Mouse (Mus musculus) layer of hippocampus, postnatal 14 days (tissue): ENCODE results near the gene Dpm2. TPM values are rescaled to one million over a fixed set of nuclear protein-coding genes. Genes with fewer than 3 reads are reported as not detected.

Source experiments
- DNase-seq, 2 experiments: peaks; one replicate each; pipeline ENCODE4 v3.0.0; 2021 to 2022; ENCODE audit warnings: low spot score in 2 of 2, mixed read lengths in 1 of 2
- total RNA-seq, 2 experiments: library from RNA; stranded (reverse); gene quantifications; 2 replicates each; pipeline ENCODE4 v1.2.3; 2021

The Dpm2 gene
- total RNA-seq, 2 experiments from 2014 or later, result 78.8 to 90.1 TPM

- DNase-seq, result peak; percentile 72 to 76
These were observed 10.9 kb downstream of the Dpm2 start for GRCm38 (mm10) chr2:32581450-32582095.

GRCm38 (mm10) chr2:32582830-32583799, 12.5 kb downstream of the Dpm2 start:
- DNase-seq, result peak; percentile 83 to 90

GRCm38 (mm10) chr2:32585149-32585714, 14.6 kb downstream of the Dpm2 start:
- no peak for DNase-seq

GRCm38 (mm10) chr2:32586871-32587351, 16.3 kb downstream of the Dpm2 start, which contains the start of gene St6galnac4:
Gene St6galnac4, plus strand, starts transcription at chr2:32587095.
- DNase-seq, result peak; percentile 82 to 89

GRCm38 (mm10) chr2:32587731-32588321, 17.2 kb downstream of the Dpm2 start:
- no peak for DNase-seq

- DNase-seq, result no peak
These were observed 18.6 kb downstream of the Dpm2 start for GRCm38 (mm10) chr2:32589213-32589795.

DNA sequence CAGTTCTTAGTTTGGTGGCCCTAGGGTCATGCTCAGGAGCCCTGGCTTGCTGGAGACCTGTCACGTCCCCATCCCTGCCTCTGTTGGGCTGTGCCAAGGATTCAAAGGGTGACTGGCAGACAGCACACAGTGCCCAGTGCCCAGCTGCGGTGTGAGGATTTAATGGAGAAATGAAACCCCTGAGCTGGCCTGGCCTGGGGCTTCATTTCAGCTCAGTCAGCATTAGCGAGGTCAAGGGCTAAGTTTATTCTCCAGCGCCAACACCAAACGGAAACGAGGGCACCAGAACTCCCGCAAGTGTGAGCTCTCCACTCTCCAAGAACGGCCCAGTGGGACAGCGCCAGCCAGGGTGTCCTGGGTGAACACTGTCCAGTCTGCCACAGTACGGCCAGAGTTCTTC, 19.6 kb downstream of the Dpm2 start:
- no peak for DNase-seq

GRCm38 (mm10) chr2:32591249-32591648, 20.6 kb downstream of the Dpm2 start:
- no peak for DNase-seq

DNA sequence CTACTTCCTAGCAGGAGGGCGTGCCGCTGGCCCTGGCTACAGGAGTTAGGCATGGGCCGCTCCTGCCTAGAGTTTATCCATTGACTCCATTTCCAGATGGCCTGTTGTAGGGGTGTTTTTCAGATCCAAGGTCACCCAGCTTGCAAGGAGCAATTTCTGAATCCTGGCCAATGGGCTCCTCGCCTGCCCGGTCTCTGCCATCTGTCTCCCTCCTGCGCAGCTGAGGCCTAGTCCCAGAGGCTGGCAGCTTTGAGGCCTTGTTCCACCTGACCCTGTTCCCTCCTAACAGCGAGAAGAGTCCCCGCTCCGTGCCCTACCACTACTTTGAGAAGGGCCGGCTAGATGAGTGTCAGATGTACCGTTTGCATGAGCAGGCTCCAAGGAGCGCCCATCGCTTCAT, 26.1 kb downstream of the Dpm2 start:
- DNase-seq, result no peak

- no peak for DNase-seq
These were observed 26.6 kb downstream of the Dpm2 start for GRCm38 (mm10) chr2:32597248-32597647.

- DNase-seq, result no peak
These were observed 27.0 kb downstream of the Dpm2 start for GRCm38 (mm10) chr2:32597699-32598098.

- DNase-seq, result no peak
These were observed 27.8 kb downstream of the Dpm2 start for GRCm38 (mm10) chr2:32598506-32598905.

- DNase-seq, result no peak
These were observed 28.8 kb downstream of the Dpm2 start, which contains the start of gene St6galnac6 for GRCm38 (mm10) chr2:32599409-32599808. Gene St6galnac6, plus strand, starts transcription at chr2:32599709.

DNA sequence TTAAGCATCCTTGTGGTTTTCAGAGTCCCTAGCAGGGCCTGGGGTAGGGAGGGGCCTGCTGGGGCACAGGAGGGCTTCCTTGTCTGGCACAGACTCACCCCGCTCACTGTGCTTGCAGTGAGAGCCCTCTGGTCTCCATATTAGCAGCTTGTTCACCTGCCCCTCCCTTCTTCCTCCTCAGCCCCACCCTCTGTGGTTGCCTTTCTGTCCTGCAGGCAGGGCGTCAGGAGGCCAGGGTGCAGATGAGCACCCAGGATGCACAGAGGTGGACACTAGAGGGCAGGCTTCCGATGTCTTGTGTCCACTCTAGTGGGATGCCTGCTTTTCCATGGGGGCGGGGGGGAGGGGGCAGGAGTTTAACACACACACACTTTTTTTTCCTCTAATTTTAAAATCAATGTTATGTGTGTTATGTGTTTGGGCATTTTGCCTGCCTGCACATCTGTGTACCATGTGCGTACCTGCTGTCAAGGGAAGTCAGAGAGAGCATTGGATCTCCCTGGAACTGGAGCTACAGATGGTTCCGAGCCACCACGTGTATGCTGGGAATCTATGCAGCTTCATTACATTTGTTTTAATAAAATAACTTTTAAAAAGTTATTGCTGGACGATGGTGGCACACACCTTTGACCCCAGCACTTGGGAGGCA, 30.9 kb downstream of the Dpm2 start:
- no peak for DNase-seq

DNA sequence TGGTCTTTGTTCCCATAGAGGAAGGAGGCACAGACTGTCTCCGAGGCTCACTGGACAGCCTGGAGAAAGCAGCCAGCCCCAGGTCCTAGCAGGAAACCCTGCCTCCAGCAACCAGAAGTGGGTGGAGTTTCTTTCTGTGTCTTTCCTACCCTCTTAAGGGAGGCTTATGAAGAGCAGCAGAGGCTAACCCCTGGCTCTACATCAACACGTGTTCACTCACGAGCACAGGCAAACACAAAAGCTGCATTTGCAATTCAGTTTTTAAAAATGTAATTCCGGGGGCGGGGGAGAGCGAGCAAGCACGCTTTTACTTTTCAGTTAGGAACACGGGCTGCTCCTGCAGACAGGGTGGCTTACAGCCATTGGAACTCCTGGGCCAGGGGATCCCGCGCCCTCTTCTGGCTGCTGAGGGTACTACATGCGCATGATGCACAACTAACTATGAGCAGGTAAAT, 32.0 kb downstream of the Dpm2 start:
- peak; percentile 88 to 94 for DNase-seq

DNA sequence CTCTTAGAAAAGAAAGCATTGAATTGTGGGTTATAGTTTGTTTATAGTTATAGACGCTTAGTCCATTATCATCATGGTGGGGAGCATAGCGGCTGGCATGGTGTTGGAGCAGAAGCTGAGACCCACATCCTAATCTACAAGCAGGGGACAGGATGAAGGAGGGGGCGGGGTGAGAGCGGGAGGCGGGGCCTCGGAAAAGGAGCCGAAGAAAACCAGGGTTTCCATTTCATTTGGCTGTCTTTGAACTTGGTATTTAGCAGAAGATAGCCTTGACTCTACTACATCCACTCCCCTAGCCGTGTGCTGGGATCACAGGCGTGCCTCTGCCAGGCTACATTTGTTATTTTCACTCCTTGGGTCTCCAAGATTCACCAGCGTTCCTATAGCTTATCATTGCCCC, 34.0 kb downstream of the Dpm2 start:
- no peak for DNase-seq

- peak; percentile 75 to 82 for DNase-seq
These were observed 35.8 kb downstream of the Dpm2 start for GRCm38 (mm10) chr2:32606161-32607142.

DNA sequence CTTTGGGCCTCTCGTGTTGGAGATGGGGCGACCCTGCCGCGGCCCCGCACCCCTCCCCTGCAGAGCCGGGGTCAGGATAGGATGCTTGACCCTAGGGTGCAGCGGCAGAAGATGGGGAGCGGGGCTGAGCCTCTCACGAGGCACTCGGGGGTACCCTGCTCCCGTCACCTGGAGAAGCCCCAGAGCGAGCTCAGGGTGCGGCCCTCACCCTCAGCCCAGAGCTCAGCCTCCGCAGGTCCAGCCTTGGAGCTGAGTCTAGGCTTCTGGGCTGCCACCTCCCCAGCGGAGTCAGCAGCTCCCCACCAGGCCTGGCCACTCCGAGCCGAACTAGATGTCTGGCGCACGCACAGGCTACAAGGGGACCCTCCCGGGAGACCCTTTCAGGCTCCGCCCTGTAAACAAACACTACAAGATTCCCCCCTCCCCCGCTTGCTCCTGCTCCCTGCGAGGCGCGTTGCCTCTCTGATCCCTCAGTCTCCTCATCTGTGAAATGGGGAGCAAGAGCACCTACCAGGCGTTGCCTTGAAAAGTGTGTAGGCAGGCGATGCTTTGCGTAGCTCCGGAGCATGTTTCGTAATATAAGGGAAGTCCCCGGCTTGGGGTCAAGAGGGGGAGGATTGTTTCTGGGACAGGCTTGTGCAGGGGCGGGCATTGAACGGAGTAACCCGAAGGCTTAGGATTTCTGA, 36.7 kb downstream of the Dpm2 start:
- DNase-seq, result no peak
